Mouse (Mus musculus) MEL (cell line): ENCODE results near the gene Gm20388. TPM values are rescaled to one million over a fixed set of nuclear protein-coding genes. Genes with fewer than 3 reads are reported as not detected.

Source experiments
- DNase-seq: peaks from one replicate; pipeline ENCODE4 v3.0.0; 2011; ENCODE audit warnings: low read depth, low spot score
- H3K27ac ChIP-seq: 2 replicates; pipeline ENCODE4 v1.5.1; 2012; ENCODE audit warnings: low read depth, mild to moderate bottlenecking, control low read depth, low read length, moderate library complexity; ENCODE audit not compliant: control insufficient read depth
- H3K27me3 ChIP-seq, 2 experiments: fragments of 150-350 bp in 1 of 2; sonication (generic) in 1 of 2; 2 replicates each; pipeline ENCODE4 v1.6.1; 2012; ENCODE audit warnings: low read length in 2 of 2, mild to moderate bottlenecking in 2 of 2, improper control_type of control experiment in 1 of 2, moderate library complexity in 1 of 2; ENCODE audit not compliant: insufficient read depth in 2 of 2, control insufficient read depth in 1 of 2
- H3K36me3 ChIP-seq, 2 experiments: 2 replicates each; pipeline ENCODE4 v1.6.1; 2012 to 2014; ENCODE audit warnings: low read length in 2 of 2, improper control_type of control experiment in 1 of 2, inconsistent platforms in 1 of 2, mild to moderate bottlenecking in 1 of 2; ENCODE audit not compliant: insufficient read depth in 2 of 2, control insufficient read depth in 1 of 2
- H3K4me1 ChIP-seq, 2 experiments: fragments of 150-350 bp in 1 of 2; sonication (generic) in 1 of 2; 2 replicates each; pipeline ENCODE4 v1.6.1; 2012; ENCODE audit warnings: low read length in 2 of 2, improper control_type of control experiment in 1 of 2, mild to moderate bottlenecking in 1 of 2; ENCODE audit not compliant: insufficient read depth in 2 of 2, control insufficient read depth in 1 of 2
- H3K4me3 ChIP-seq, 2 experiments: fragments of 150-350 bp in 1 of 2; sonication (generic) in 1 of 2; 2 replicates each; pipeline ENCODE4 v1.5.1; 2012; ENCODE audit warnings: low read depth in 2 of 2, low read length in 2 of 2, mild to moderate bottlenecking in 2 of 2, moderate library complexity in 2 of 2, control low read depth in 1 of 2, improper control_type of control experiment in 1 of 2; ENCODE audit not compliant: control insufficient read depth in 1 of 2, insufficient read depth in 1 of 2
- H3K79me2 ChIP-seq: 2 replicates; pipeline ENCODE4 v1.6.1; 2012; ENCODE audit warnings: mild to moderate bottlenecking, low read length, moderate library complexity; ENCODE audit not compliant: control insufficient read depth, poor library complexity, insufficient read depth
- H3K9ac ChIP-seq: 2 replicates; pipeline ENCODE4 v1.6.1; 2012; ENCODE audit warnings: low read depth, mild to moderate bottlenecking, control low read depth, low read length, moderate library complexity; ENCODE audit not compliant: control insufficient read depth, poor library complexity, severe bottlenecking
- H3K9me3 ChIP-seq: fragments of 150-350 bp; sonication (generic); replicated peaks from 2 replicates; pipeline ENCODE4 v1.6.1; 2012; ENCODE audit warnings: mild to moderate bottlenecking, low read length, improper control_type of control experiment, moderate library complexity; ENCODE audit not compliant: insufficient read depth
- BHLHE40 ChIP-seq: IDR thresholded peaks from 2 replicates; pipeline ENCODE4 v1.6.1; 2012; ENCODE audit warnings: low read depth, mild to moderate bottlenecking, inconsistent platforms, low read length, improper control_type of control experiment, borderline replicate concordance
- CHD1 ChIP-seq: IDR thresholded peaks from 2 replicates; pipeline ENCODE4 v1.6.1; 2012; ENCODE audit warnings: low read depth, mild to moderate bottlenecking, inconsistent platforms, low read length, improper control_type of control experiment
- CHD2 ChIP-seq: IDR thresholded peaks from 2 replicates; pipeline ENCODE4 v1.6.1; 2011; ENCODE audit warnings: low read length, improper control_type of control experiment
- CTCF ChIP-seq, 3 experiments: IDR thresholded peaks in 2 of 3; conservative IDR thresholded peaks in 1 of 3; 2 replicates each; pipeline ENCODE4 v1.5.1; 2011 to 2012; ENCODE audit warnings: low read length in 3 of 3, low read depth in 2 of 3, mild to moderate bottlenecking in 2 of 3, improper control_type of control experiment in 1 of 3, inconsistent platforms in 1 of 3, mixed read lengths in 1 of 3, moderate library complexity in 1 of 3; ENCODE audit not compliant: control insufficient read depth in 1 of 3, insufficient read depth in 1 of 3, poor library complexity in 1 of 3, severe bottlenecking in 1 of 3
- ELF1 ChIP-seq: IDR thresholded peaks from 2 replicates; pipeline ENCODE4 v1.6.1; 2014; ENCODE audit warnings: low read depth, mild to moderate bottlenecking, inconsistent platforms, low read length, improper control_type of control experiment, moderate library complexity
- EP300 ChIP-seq, 2 experiments: IDR thresholded peaks; 2 replicates each; pipeline ENCODE4 v1.6.1; 2011; ENCODE audit warnings: improper control_type of control experiment in 2 of 2, low read length in 2 of 2, low read depth in 1 of 2, mild to moderate bottlenecking in 1 of 2
- ETS1 ChIP-seq: IDR thresholded peaks from 2 replicates; pipeline ENCODE4 v1.6.1; 2012; ENCODE audit warnings: low read depth, mild to moderate bottlenecking, inconsistent platforms, low read length, improper control_type of control experiment, moderate library complexity
- GABPA ChIP-seq: IDR thresholded peaks from 2 replicates; pipeline ENCODE4 v1.6.1; 2012; ENCODE audit warnings: low read depth, mild to moderate bottlenecking, inconsistent platforms, low read length, improper control_type of control experiment, moderate library complexity
- GATA1 ChIP-seq: IDR thresholded peaks from 2 replicates; pipeline ENCODE4 v1.6.1; 2011; ENCODE audit warnings: low read depth, low read length, improper control_type of control experiment
- HCFC1 ChIP-seq: IDR thresholded peaks from 2 replicates; pipeline ENCODE4 v1.6.1; 2012; ENCODE audit warnings: low read depth, mild to moderate bottlenecking, inconsistent platforms, low read length, improper control_type of control experiment, moderate library complexity
- JUND ChIP-seq: IDR thresholded peaks from 2 replicates; pipeline ENCODE4 v1.6.1; 2011; ENCODE audit warnings: low read depth, mild to moderate bottlenecking, improper control_type of control experiment, low read length
- MAFK ChIP-seq: IDR thresholded peaks from 2 replicates; pipeline ENCODE4 v1.6.1; 2011; ENCODE audit warnings: low read depth, mild to moderate bottlenecking, low read length, improper control_type of control experiment, borderline replicate concordance
- MAX ChIP-seq: IDR thresholded peaks from 2 replicates; pipeline ENCODE4 v1.6.1; 2011; ENCODE audit warnings: low read length, improper control_type of control experiment
- MAZ ChIP-seq: IDR thresholded peaks from 2 replicates; pipeline ENCODE4 v1.6.1; 2012; ENCODE audit warnings: low read depth, mild to moderate bottlenecking, inconsistent platforms, low read length, improper control_type of control experiment
- MEF2A ChIP-seq: IDR thresholded peaks from 2 replicates; pipeline ENCODE4 v1.6.1; 2014; ENCODE audit warnings: low read depth, mild to moderate bottlenecking, inconsistent platforms, low read length, improper control_type of control experiment; ENCODE audit not compliant: poor library complexity, insufficient replicate concordance, severe bottlenecking; ENCODE audit errors: extremely low read depth
- MXI1 ChIP-seq: IDR thresholded peaks from 2 replicates; pipeline ENCODE4 v1.6.1; 2011; ENCODE audit warnings: mild to moderate bottlenecking, low read depth, low read length, improper control_type of control experiment
- MYB ChIP-seq: IDR thresholded peaks from 2 replicates; pipeline ENCODE4 v1.6.1; 2011; ENCODE audit warnings: mild to moderate bottlenecking, low read depth, low read length, improper control_type of control experiment
- NRF1 ChIP-seq: IDR thresholded peaks from 2 replicates; pipeline ENCODE4 v1.6.1; 2014; ENCODE audit warnings: low read depth, mild to moderate bottlenecking, inconsistent platforms, low read length, improper control_type of control experiment, moderate library complexity; ENCODE audit not compliant: poor library complexity, insufficient read depth, severe bottlenecking
- POLR2A ChIP-seq, 2 experiments: IDR thresholded peaks; 2 replicates each; pipeline ENCODE4 v1.6.1; 2011 to 2012; ENCODE audit warnings: low read length in 2 of 2, mild to moderate bottlenecking in 2 of 2, control low read depth in 1 of 2, improper control_type of control experiment in 1 of 2, low read depth in 1 of 2, moderate library complexity in 1 of 2; ENCODE audit not compliant: control insufficient read depth in 1 of 2, insufficient read depth in 1 of 2, poor library complexity in 1 of 2
- POLR2AphosphoS2 ChIP-seq: IDR thresholded peaks from 2 replicates; pipeline ENCODE4 v1.6.1; 2011; ENCODE audit warnings: low read length, improper control_type of control experiment
- RAD21 ChIP-seq: IDR thresholded peaks from 2 replicates; pipeline ENCODE4 v1.6.1; 2011; ENCODE audit warnings: mild to moderate bottlenecking, low read depth, low read length, improper control_type of control experiment
- RCOR1 ChIP-seq: IDR thresholded peaks from 2 replicates; pipeline ENCODE4 v1.6.1; 2012; ENCODE audit warnings: low read depth, mild to moderate bottlenecking, inconsistent platforms, low read length, improper control_type of control experiment
- SIN3A ChIP-seq: IDR thresholded peaks from 2 replicates; pipeline ENCODE4 v1.6.1; 2012; ENCODE audit warnings: low read length, improper control_type of control experiment, inconsistent platforms
- TAL1 ChIP-seq: IDR thresholded peaks from 2 replicates; pipeline ENCODE4 v1.6.1; 2012; ENCODE audit warnings: mild to moderate bottlenecking, inconsistent platforms, low read length, moderate library complexity, mixed read lengths
- TBP ChIP-seq: IDR thresholded peaks from 2 replicates; pipeline ENCODE4 v1.8.0; 2011; ENCODE audit warnings: low read depth, low read length, improper control_type of control experiment
- TCF12 ChIP-seq: IDR thresholded peaks from 2 replicates; pipeline ENCODE4 v1.6.1; 2014; ENCODE audit warnings: low read depth, mild to moderate bottlenecking, inconsistent platforms, low read length, improper control_type of control experiment, moderate library complexity
- UBTF ChIP-seq: IDR thresholded peaks from 2 replicates; pipeline ENCODE4 v1.6.1; 2012; ENCODE audit warnings: low read depth, mild to moderate bottlenecking, inconsistent platforms, low read length, improper control_type of control experiment, moderate library complexity, borderline replicate concordance; ENCODE audit not compliant: insufficient read depth
- USF2 ChIP-seq, 2 experiments: IDR thresholded peaks; 2 replicates each; pipeline ENCODE4 v1.6.1; 2011 to 2012; ENCODE audit warnings: improper control_type of control experiment in 2 of 2, low read length in 2 of 2, borderline replicate concordance in 1 of 2, inconsistent platforms in 1 of 2, low read depth in 1 of 2, mild to moderate bottlenecking in 1 of 2; ENCODE audit not compliant: insufficient read depth in 1 of 2
- ZKSCAN1 ChIP-seq: IDR thresholded peaks from 2 replicates; pipeline ENCODE4 v1.6.1; 2012; ENCODE audit warnings: low read depth, mild to moderate bottlenecking, inconsistent platforms, low read length, improper control_type of control experiment, moderate library complexity
- ZMIZ1 ChIP-seq: IDR thresholded peaks from 2 replicates; pipeline ENCODE4 v1.6.1; 2012; ENCODE audit warnings: low read depth, mild to moderate bottlenecking, inconsistent platforms, low read length, improper control_type of control experiment, moderate library complexity
- ZNF384 ChIP-seq: IDR thresholded peaks from 2 replicates; pipeline ENCODE4 v1.6.1; 2012; ENCODE audit warnings: low read depth, mild to moderate bottlenecking, inconsistent platforms, low read length, improper control_type of control experiment
- polyA plus RNA-seq, 2 experiments: library from polyadenylated mRNA; stranded (reverse) in 1 of 2; unstranded in 1 of 2; fragments of >175 nt in 1 of 2; fragments of >200 nt in 1 of 2; gene quantifications; 2 replicates each; pipeline versions ENCODE4 v1.2.1 to v1.2.4; 2012; ENCODE audit warnings: low replicate concordance in 2 of 2, low read depth in 1 of 2; ENCODE audit not compliant: insufficient read length in 2 of 2, insufficient read depth in 1 of 2, missing spikeins in 1 of 2
- total RNA-seq: library from RNA; depleted of rRNA; stranded (reverse); fragments of 300-350 nt; gene quantifications from 2 replicates; pipeline ENCODE4 v1.2.3, GENCODE M21; 2012

Gene Gm20388
- total and polyA plus RNA-seq, 3 experiments: 11.1 to 17.8 TPM; not detected in 1

GRCm38 (mm10) chr8:122309272-122309671 lies 2398.6 kb downstream of the Gm20388 start:
- H3K27ac ChIP-seq: peak overlapping the region; percentile 93
- H3K4me3 ChIP-seq: no peak overlapping the region
- H3K4me1 ChIP-seq: peaks cover 34 to 72% of the 10 kb centered on the region in 2 experiments
- H3K79me2 ChIP-seq: peaks cover 11% of the 10 kb centered on the region; the same call in 1 of the 2 replicates
- H3K36me3 ChIP-seq: peaks cover 27 to 69% of the 10 kb centered on the region in 2 experiments
- DNase-seq: peak; percentile 87
- no peaks in the 10 kb centered on the region for H3K27me3 ChIP-seq
- peak overlapping the region; percentile 57 for H3K9ac ChIP-seq
- no peaks in the 10 kb centered on the region for H3K9me3 ChIP-seq
- no peak for TF ChIP-seq ZKSCAN1
- peak; percentile 92 for TF ChIP-seq ETS1
- peak; percentile 99 for TF ChIP-seq GATA1
- peak; percentile 100 for TF ChIP-seq TCF12
- TF ChIP-seq TAL1: peak; percentile 97
- no peak for TF ChIP-seq CTCF (IDR thresholded peaks at IDR 0.05 in 2 of 3, conservative IDR thresholded peaks at IDR 0.05 in 1 of 3; ENCODE audit: control insufficient read depth in 1 of 3, insufficient read depth in 1 of 3, low read depth in 2 of 3, low read length in 3 of 3, poor library complexity in 1 of 3, severe bottlenecking in 1 of 3)
- peak; percentile 61 for TF ChIP-seq CHD2
- TF ChIP-seq MAFK: peak; percentile 85; the same call in 1 of the 2 replicates
- peak; percentile 80 for TF ChIP-seq BHLHE40
- peak in 1 of 2 experiments; percentile 28; a peak in 1 of 4 replicates for TF ChIP-seq POLR2A (IDR thresholded peaks at IDR 0.05; ENCODE audit: control insufficient read depth in 1 of 2, insufficient read depth in 1 of 2, low read depth in 1 of 2, low read length in 2 of 2, poor library complexity in 1 of 2)
- TF ChIP-seq POLR2AphosphoS2: peak; percentile 70
- TF ChIP-seq MEF2A: peak; percentile 84
- no peak for TF ChIP-seq USF2 (IDR thresholded peaks at IDR 0.05; ENCODE audit: borderline replicate concordance in 1 of 2, insufficient read depth in 1 of 2, low read depth in 1 of 2, low read length in 2 of 2)
- TF ChIP-seq ELF1: 0 out of 2 replicates have a peak, but pooled peaks have one; percentile 35
- peak; percentile 94; the same call in 1 of the 2 replicates for TF ChIP-seq UBTF
- peak; percentile 100 for TF ChIP-seq EP300 (IDR thresholded peaks at IDR 0.05; ENCODE audit: low read depth in 1 of 2, low read length in 2 of 2)
- TF ChIP-seq TBP: peak; percentile 94
- TF ChIP-seq RAD21: no peak
- no peak; the same call in 1 of the 2 replicates for TF ChIP-seq ZNF384
- peak; percentile 73; the same call in 1 of the 2 replicates for TF ChIP-seq ZMIZ1
- TF ChIP-seq MAZ: peak; percentile 95
- no peak; the same call in 1 of the 2 replicates for TF ChIP-seq CHD1
- TF ChIP-seq HCFC1: peak; percentile 26; the same call in 1 of the 2 replicates
- TF ChIP-seq SIN3A: peak; percentile 97
- peak; percentile 30; the same call in 1 of the 2 replicates for TF ChIP-seq MXI1
- TF ChIP-seq JUND: peak; percentile 70; the same call in 1 of the 2 replicates
- no peak for TF ChIP-seq GABPA
- peak; percentile 87 for TF ChIP-seq RCOR1
- no peak for TF ChIP-seq NRF1
- TF ChIP-seq MYB: peak; percentile 97
- no peak for TF ChIP-seq MAX
